Mouse (Mus musculus) induced T-regulatory cell, adult 2 months (primary cell): ENCODE measurements around the gene Nmral1.
"Not testable (repeated sequence)": the region's sequence is repeated elsewhere in the genome, so short reads cannot be mapped to it uniquely, and the experiment has no call there.

ENCODE experiments used
- DNase-seq: peaks from one replicate; pipeline ENCODE4 v3.0.0-alpha.2; 2012; ENCODE audit warnings: low read depth

Nmral1 gene

GRCm38 (mm10) chr16:4717866-4718265, 1.3 kb downstream of the Nmral1 start:
- DNase-seq = peak; percentile 31

GRCm38 (mm10) chr16:4713861-4714710, 5.1 kb downstream of the Nmral1 start:
- DNase-seq = no peak

- no peak for DNase-seq
These were observed 8.0 kb downstream of the Nmral1 start for GRCm38 (mm10) chr16:4711173-4711572.

GRCm38 (mm10) chr16:4705541-4705940, 13.6 kb downstream of the Nmral1 start:
- no peak for DNase-seq

GRCm38 (mm10) chr16:4702646-4703045, 16.5 kb downstream of the Nmral1 start:
- no peak for DNase-seq

GRCm38 (mm10) chr16:4701211-4701610, 17.9 kb downstream of the Nmral1 start:
- no peak for DNase-seq

GRCm38 (mm10) chr16:4689371-4689770, 29.8 kb downstream of the Nmral1 start:
- DNase-seq = not testable (repeated sequence)

GRCm38 (mm10) chr16:4684457-4684791, 34.7 kb downstream of the Nmral1 start:
- DNase-seq = no peak

- DNase-seq = peak; percentile 98
These were observed 35.3 kb downstream of the Nmral1 start for GRCm38 (mm10) chr16:4683581-4684456.

- no peak for DNase-seq
These were observed 36.0 kb downstream of the Nmral1 start for GRCm38 (mm10) chr16:4683193-4683580.

GRCm38 (mm10) chr16:4682628-4683179, 36.5 kb downstream of the Nmral1 start:
- DNase-seq = no peak

- DNase-seq = not testable (repeated sequence)
These were observed 38.2 kb downstream of the Nmral1 start for GRCm38 (mm10) chr16:4680922-4681455.

- peak; percentile 96 for DNase-seq
These were observed 39.8 kb downstream of the Nmral1 start, which contains the start of gene Coro7 for GRCm38 (mm10) chr16:4679121-4680018. Gene Coro7, minus strand, starts transcription at chr16:4679777.

GRCm38 (mm10) chr16:4678080-4678479, 41.1 kb downstream of the Nmral1 start:
- peak; percentile 63 for DNase-seq

GRCm38 (mm10) chr16:4676836-4677235, 42.3 kb downstream of the Nmral1 start:
- peak; percentile 52 for DNase-seq

- peak; percentile 90 for DNase-seq
These were observed 45.1 kb downstream of the Nmral1 start for GRCm38 (mm10) chr16:4674091-4674490.

- no peak for DNase-seq
These were observed 48.8 kb downstream of the Nmral1 start for GRCm38 (mm10) chr16:4670317-4670716.

GRCm38 (mm10) chr16:4667190-4667808, 51.9 kb downstream of the Nmral1 start:
- peak; percentile 90 for DNase-seq

- DNase-seq = no peak
These were observed 53.4 kb downstream of the Nmral1 start for GRCm38 (mm10) chr16:4665726-4666125.

- DNase-seq = no peak
These were observed 55.4 kb downstream of the Nmral1 start for GRCm38 (mm10) chr16:4663806-4664205.

GRCm38 (mm10) chr16:4661605-4662004, 57.6 kb downstream of the Nmral1 start:
- no peak for DNase-seq
